Comparison of ENCODE assay signal across 8 mouse cellular contexts in the genomic region with DNA sequence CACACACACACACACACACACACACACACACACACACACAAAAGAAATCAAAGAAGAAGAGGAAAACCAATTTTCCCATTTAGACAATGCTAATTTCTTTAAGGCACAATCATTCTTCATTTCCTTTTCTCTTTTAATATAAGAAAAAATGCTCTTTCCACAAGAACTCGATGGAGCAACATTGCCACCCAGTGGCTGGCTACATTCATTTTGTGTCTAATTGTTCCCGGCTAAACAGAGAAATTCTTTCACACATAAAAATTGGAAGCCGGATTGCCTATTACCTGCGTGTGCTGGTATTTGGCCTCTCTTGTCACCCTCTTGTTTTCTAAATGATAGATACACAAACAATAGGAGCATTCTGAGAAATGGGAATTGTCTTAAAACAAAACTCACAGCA.
DNase-seq lines count a peak whose midpoint lies in the region; ATAC-seq and TF ChIP-seq lines count a peak whose summit lies in the region.

No protein-coding gene starts in this region.

- H3K4me3 ChIP-seq in gastrocnemius, adult 2 months = no peak overlapping the region
- no peak overlapping the region for H3K4me3 ChIP-seq in hindbrain, postnatal 0 days (ENCODE audit: low read length)
- no peak overlapping the region for H3K4me3 ChIP-seq in limb, embryonic 10.5 days

- intact Hi-C loops in gastrocnemius, adult 2 months (cut with DNase I) = no loop called here

- H3K9ac ChIP-seq in hindbrain, postnatal 0 days (replicated peaks; ENCODE audit: low read length) = no peak overlapping the region

- H3K36me3 ChIP-seq in hindbrain, postnatal 0 days (ENCODE audit: insufficient read depth, low read length) = no peaks in the 10 kb centered on the region
- no peaks in the 10 kb centered on the region for H3K36me3 ChIP-seq in limb, embryonic 10.5 days

- H3K9me3 ChIP-seq in hindbrain, postnatal 0 days (ENCODE audit: low read length) = no peaks in the 10 kb centered on the region
- H3K9me3 ChIP-seq in limb, embryonic 10.5 days (replicated peaks) = no peaks in the 10 kb centered on the region

- WGBS in hindbrain, postnatal 0 days = 12% methylated on average over 4 of the region's 4 CpGs
- 30% methylated on average over 4 of the region's 4 CpGs for WGBS in limb, embryonic 10.5 days

- H3K27me3 ChIP-seq in hindbrain, postnatal 0 days (ENCODE audit: insufficient read depth, low read length) = no peaks in the 10 kb centered on the region
- no peaks in the 10 kb centered on the region for H3K27me3 ChIP-seq in limb, embryonic 10.5 days (ENCODE audit: low read depth, poor library complexity, severe bottlenecking)

- no peak for DNase-seq in gastrocnemius, adult 2 months
- no peak for DNase-seq in gastrocnemius, adult 18-20 months (ENCODE audit: low spot score)
- DNase-seq in MN1 (ENCODE audit: low spot score) = peak; percentile 51
- DNase-seq in cerebellum, postnatal 36 days = peak; percentile 40 to 45
- DNase-seq in hindbrain, postnatal 0 days (ENCODE audit: low spot score) = peak; percentile 89
- peak; percentile 71 for DNase-seq in limb, embryonic 10.5 days (ENCODE audit: low spot score)
- DNase-seq in retina, embryonic 14.5 days (ENCODE audit: low spot score) = peak; percentile 84
- no peak for DNase-seq in c-Kit-positive CD71-positive TER-119-positive erythroid progenitor cells, embryonic 14.5 days (ENCODE audit: low spot score)

- ATAC-seq in hindbrain, postnatal 0 days = no peak

- peak; percentile 22; the same call in 1 of the 2 replicates for TF ChIP-seq CTCF in gastrocnemius, adult 2 months (IDR thresholded peaks at IDR 0.05)
- peak; percentile 79 for TF ChIP-seq CTCF in hindbrain, postnatal 0 days (IDR thresholded peaks at IDR 0.05; ENCODE audit: low read depth)

- H3K27ac ChIP-seq in gastrocnemius, adult 2 months = no peak overlapping the region
- H3K27ac ChIP-seq in hindbrain, postnatal 0 days = no peak overlapping the region
- no peak overlapping the region for H3K27ac ChIP-seq in limb, embryonic 10.5 days

- no peaks in the 10 kb centered on the region for H3K4me1 ChIP-seq in hindbrain, postnatal 0 days (ENCODE audit: insufficient read depth, low read length)
- H3K4me1 ChIP-seq in limb, embryonic 10.5 days = no peaks in the 10 kb centered on the region

- H3K4me2 ChIP-seq in hindbrain, postnatal 0 days (ENCODE audit: low read depth, low read length) = 0 out of 2 replicates have a peak overlapping the region, but pooled peaks have one; percentile 27

Comparison
In these comparisons a context has a peak if more than half of its experiments do, and no peak if none do; other contexts are left out.
1. DNase-seq: peak in MN1 (single experiment), cerebellum, postnatal 36 days (2 of 2), hindbrain, postnatal 0 days (single experiment), limb, embryonic 10.5 days (single experiment) and retina, embryonic 14.5 days (single experiment); none in gastrocnemius, adult 2 months (single experiment), gastrocnemius, adult 18-20 months (single experiment) and c-Kit-positive CD71-positive TER-119-positive erythroid progenitor cells, embryonic 14.5 days (single experiment).